Mouse (Mus musculus) bone marrow macrophage, adult 2 months (primary cell): ENCODE data around the gene Prdm4. TPM values are rescaled to one million over a fixed set of nuclear protein-coding genes. Genes with fewer than 3 reads are reported as not detected.
A peak's percentile ranks its signal among the peaks of the same experiment; 100 is the strongest.

Experiments
- H3K27ac ChIP-seq: 2 replicates; pipeline ENCODE4 v1.5.1; 2012; ENCODE audit warnings: low read depth, low read length; ENCODE audit not compliant: insufficient read depth
- H3K4me1 ChIP-seq: 2 replicates; pipeline ENCODE4 v1.6.1; 2012; ENCODE audit warnings: low read length; ENCODE audit not compliant: control insufficient read depth, insufficient read depth
- H3K4me3 ChIP-seq: 2 replicates; pipeline ENCODE4 v1.5.1; 2012; ENCODE audit warnings: mild to moderate bottlenecking, low read length, moderate library complexity; ENCODE audit not compliant: insufficient read depth
- CTCF ChIP-seq: IDR thresholded peaks from 2 replicates; pipeline ENCODE4 v1.5.1; 2012; ENCODE audit warnings: low read depth, mild to moderate bottlenecking, low read length, moderate library complexity
- POLR2A ChIP-seq: IDR thresholded peaks from 2 replicates; pipeline ENCODE4 v1.6.1; 2012; ENCODE audit warnings: mild to moderate bottlenecking, low read depth, low read length, borderline replicate concordance
- polyA plus RNA-seq: library from polyadenylated mRNA; stranded (reverse); fragments of >200 nt; gene quantifications from 2 replicates; pipeline ENCODE4 v1.2.4, GENCODE M21; 2012; ENCODE audit not compliant: missing spikeins, insufficient read depth, insufficient read length

Gene Prdm4
- polyA plus RNA-seq, 1 experiment: 14.2 TPM

DNA sequence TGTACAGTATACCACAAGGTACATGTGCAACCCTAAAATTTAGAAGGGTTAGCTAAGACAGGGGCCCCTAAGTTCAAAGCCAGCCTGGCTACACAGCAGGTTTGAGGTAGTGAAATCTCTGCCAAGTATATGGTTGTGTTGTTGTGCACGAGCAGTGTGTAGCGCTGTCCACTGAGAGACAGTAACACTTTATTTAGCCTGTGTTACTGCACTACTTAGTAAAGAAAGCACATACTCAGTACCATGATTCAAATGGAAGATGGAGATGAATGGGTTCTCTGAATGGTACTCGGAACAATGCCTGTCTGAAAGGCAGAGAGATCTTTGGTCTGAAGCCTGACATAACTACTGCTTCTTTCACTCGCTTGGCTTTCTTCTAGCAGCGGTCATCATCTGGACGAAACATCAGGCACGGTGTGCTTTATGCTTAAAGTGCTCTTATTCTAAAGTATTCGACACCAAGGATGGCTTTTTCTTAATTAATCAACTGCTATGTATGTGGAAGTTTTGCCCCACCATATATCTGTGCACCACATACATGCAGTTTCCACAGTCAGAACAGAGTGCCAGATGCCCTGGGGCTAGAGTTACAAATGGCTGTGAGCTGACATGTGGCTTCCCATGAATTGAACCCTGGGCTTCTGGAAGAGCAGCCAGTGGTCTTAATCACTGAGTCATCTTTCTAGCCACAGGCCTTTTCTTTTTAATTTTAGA, 31.7 kb upstream of the Prdm4 start:
- TF ChIP-seq CTCF (no peak), POLR2A (no peak)
- H3K27ac ChIP-seq: no peak overlapping the region
- H3K4me3 ChIP-seq: no peak overlapping the region
- H3K4me1 ChIP-seq: peaks cover 25% of the 10 kb centered on the region

DNA sequence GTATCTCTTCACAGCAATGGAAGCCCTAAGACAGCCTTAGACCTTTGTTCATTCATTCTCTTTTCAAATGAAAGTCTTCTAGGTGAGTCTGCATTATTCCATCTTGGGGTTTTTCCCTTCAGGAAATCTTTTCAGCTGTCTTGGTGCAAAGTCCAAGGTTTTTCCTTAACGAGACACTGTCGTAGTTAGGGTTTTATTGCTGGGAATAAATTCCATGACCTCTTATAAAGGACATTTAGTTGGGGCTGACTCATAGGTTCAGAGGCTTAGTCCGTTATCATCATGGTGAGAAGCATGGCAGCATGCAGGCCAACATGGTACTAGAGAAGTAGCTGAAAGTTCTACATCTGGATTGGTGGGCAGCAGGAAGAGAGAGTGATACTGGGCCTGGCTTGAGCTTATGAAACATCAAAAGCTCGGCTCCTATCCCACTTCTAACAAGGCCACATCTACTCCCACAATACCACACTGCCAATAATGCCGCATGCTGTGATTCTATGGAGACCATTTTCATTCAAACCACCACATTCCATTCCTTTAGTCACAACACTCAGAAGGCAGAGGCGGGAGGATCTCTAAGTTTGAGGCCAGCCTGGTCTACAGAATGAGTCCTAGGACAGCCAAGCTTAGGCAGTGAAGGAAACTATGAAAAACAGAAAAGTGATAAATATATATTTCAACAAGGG, 19.5 kb upstream of the Prdm4 start:
- TF ChIP-seq POLR2A (no peak), CTCF (no peak)
- Histone ChIP-seq H3K4me1 (peaks cover 7% of the 10 kb centered on the region), H3K4me3 (no peak overlapping the region), H3K27ac (no peak overlapping the region)

DNA sequence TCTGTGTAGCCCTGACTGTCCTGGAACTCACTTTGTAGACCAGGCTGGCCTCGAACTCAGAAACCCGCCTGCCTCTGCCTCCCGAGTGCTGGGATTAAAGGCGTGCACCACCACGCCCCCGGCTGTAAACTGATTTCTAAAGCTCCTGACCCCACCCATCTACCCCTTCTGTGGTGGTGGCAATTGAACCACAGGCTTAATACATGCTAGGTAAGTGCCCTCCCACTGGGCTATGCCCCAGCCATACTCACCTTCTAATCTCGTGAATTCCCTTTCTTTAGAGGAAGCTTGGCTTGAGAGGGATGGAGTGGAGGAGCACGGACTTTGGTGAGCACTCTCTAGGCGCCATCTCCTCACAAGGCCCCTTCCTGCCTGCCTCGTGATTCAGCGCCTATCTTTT, 13.0 kb upstream of the Prdm4 start:
- TF ChIP-seq CTCF (no peak), POLR2A (no peak)
- H3K4me1 ChIP-seq: peaks cover 8% of the 10 kb centered on the region
- H3K27ac ChIP-seq: no peak overlapping the region

DNA sequence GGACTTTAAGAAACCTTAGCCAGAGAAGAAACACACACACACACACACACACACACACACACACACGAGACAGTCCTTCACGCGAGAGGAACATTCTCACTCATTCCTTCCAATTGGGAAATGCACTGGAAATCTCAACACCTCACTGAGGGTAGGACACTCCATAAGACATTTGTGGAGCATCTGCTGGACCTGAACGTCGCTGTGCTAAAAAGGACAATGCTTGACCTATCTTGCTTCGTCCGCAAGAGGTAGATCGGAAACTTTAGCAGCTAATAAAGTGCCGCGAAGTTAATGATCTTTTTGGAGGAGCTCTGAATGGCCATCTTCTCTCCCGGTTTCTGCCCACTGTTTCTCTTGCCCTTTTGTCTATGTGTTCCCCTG, 12.3 kb upstream of the Prdm4 start:
- Histone ChIP-seq H3K4me1 (peaks cover 6% of the 10 kb centered on the region), H3K4me3 (no peak overlapping the region), H3K27ac (no peak overlapping the region)
- TF ChIP-seq CTCF (no peak), POLR2A (no peak)

More for the DNA sequence above, 13.0 kb upstream of the Prdm4 start:
- no peak overlapping the region for H3K4me3 ChIP-seq

DNA sequence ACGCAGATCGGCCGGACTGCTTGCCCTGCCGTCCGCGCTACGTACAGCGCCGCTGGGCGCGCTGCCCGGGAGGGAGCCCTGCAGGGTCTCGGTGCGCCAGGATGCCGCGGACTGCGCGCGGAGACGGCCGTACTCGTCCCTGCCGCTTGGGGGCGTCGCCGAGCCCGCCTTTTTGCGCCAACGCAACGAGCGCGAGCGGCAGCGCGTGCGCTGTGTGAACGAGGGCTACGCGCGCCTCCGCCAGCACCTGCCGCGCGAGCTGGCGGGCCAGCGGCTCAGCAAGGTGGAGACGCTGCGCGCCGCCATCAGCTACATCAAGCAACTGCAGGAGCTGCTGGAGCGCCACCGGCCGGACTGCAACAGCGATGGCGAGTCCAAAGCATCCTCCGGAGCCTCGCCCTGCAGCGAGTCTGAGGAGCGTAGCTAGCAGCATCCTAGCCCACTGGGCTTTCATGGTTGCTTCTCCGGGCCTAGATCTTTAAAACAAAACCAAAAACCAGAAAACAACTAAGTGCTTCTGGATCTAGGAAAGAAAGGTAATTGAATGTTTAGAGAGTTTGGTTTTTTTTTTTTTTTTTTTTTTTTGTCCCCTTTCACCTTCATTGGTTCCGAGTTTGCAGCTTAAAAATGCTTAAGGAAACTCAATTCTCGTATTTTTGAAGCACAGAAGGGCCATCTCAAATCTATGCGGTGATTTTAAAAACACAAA, 11.7 kb upstream of the Prdm4 start:
- peaks cover 6% of the 10 kb centered on the region for H3K4me1 ChIP-seq
- peak overlapping the region; percentile 62 for H3K4me3 ChIP-seq
- H3K27ac ChIP-seq: no peak overlapping the region
- peak; percentile 42 for TF ChIP-seq CTCF
- no peak for TF ChIP-seq POLR2A

DNA sequence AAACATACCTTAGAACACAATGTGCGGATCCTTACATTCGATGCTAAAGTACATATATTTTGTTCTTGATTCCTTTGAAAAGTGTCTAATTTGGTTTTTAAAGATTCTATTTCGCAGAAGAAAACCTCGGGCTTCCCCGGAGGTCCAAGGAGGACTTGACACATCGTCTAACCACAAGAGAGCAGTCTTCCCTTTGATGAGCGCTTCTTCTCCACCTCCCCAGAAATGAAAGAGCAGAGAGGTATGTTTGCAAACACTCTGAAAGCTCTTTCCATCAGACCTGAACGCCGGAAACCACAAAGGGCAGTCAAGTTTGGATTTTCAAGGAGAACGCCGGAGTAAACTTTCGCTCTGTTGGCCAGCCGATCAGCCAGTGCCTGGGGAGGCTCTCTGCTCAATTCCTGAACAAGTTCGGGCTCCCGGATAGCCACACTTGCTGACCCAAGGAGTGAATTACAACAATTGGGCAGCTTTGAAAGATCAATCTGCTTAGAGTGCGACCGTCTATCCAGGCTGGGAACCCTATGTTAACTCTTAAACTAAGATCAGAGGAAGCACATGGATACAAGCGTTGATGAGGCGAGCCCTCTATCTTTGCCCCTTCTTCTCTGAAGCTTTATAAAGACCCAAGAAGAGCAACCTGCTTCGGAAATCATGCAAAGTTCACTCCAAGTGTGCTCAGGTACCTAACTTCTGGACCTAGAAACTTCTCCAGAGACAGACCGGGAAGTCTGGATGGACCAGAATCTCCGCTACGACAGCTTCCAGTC, 10.9 kb upstream of the Prdm4 start, which contains the start of gene Ascl4:
Gene Ascl4 (plus strand): TSS at position 6 of the 770 bp plus-strand sequence.
- peak within 1 kb of the TSS; percentile 62 for H3K4me3 ChIP-seq
- H3K4me1 ChIP-seq: peaks cover 6% of the 10 kb centered on the region
- no peak for TF ChIP-seq POLR2A
- no peak for TF ChIP-seq CTCF
- H3K27ac ChIP-seq: no peak within 1 kb of the TSS

DNA sequence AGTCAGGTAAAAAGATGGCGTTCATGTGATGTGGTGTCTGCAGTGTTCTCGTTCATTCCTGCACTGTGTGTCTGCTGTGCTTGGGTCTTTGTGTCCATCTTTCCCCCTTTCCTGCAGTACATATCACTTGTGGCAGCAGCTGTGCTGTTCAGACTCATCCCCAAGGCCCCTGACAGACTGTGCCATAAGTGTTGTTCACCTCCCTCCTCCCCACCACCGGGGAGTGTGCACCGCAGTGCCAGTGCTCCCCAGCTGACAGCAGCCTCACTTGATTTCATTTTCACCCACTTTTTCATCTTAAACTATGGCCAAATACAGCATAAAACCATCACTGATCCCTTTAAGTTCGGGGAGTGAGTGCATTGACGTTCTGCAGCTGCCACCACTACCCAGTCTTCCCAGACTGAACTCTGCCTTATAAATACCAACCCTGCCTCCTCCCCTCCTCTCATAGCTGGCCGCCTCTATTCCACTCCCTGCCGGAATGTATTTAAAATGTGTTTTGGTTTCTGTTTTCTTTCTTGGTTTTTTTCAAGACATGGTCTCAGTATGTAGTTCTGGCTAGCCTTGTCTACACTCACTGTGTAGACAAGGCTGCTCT, 37.0 kb downstream of the Prdm4 start:
- no peak overlapping the region for H3K27ac ChIP-seq
- TF ChIP-seq POLR2A (no peak), CTCF (no peak)
- H3K4me3 ChIP-seq: no peak overlapping the region
- H3K4me1 ChIP-seq: peaks cover under 1% of the 10 kb centered on the region

DNA sequence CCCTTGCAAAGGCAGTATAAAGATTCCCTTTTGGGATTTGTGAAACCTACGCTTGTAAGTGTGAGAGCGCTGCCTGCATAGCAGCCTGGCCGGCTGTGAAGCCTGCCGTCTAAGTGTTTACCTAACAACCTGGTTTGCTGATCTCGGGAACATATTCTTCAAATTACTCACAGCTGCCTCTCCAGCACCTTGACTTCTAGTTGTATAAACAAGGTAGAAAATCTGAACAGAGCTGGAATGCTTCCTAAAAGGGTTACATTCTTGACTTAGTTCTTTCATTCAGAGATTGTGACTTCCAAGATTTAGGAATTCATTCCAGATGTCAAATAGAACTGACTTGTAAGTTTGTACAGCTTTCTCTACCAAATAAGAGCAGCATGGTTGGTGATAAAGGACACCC, 41.1 kb downstream of the Prdm4 start:
- no peak overlapping the region for H3K4me3 ChIP-seq
- H3K27ac ChIP-seq: no peak overlapping the region
- peaks cover 23% of the 10 kb centered on the region for H3K4me1 ChIP-seq
- TF ChIP-seq POLR2A (no peak), CTCF (no peak)

DNA sequence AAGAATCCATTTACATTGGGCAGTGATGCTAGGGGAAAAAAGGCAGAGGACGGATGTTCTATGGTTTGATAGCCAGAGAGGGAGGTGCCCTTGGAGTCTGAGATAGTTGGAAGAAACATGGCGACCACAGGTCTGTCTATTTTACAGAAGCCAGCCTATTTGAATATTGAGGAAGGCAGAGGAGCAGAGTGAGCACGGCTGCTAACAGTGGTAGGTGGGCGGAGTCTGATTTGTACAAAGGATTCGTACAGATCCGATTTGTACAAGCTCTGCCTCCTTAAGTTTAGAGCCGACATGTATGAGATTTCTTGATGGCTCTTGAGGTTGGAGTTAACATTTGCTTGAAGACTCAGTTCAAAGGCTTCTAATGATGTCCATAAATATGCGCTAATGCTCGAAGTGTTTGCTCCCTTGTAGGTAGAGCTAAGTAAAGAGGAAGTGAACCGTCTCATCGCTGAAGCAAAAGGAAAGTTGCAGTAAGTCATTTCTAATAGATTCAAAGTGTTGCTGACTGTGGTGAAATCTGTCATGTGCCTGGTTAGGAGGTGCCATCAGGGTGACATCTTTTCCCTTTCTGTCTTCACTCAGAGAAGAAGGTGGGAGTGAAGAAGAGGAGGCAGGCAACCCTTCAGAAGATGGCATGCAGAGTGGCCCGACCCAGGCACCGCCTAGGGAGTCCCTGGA, 42.9 kb downstream of the Prdm4 start:
- Histone ChIP-seq H3K4me1 (peaks cover 23% of the 10 kb centered on the region), H3K4me3 (peak overlapping the region; percentile 80), H3K27ac (peak overlapping the region; percentile 64)
- TF ChIP-seq CTCF (no peak), POLR2A (no peak)
